Mouse (Mus musculus) lung, postnatal 0 days (tissue): ENCODE results near the gene Selenos. TPM values are rescaled to one million over a fixed set of nuclear protein-coding genes. Genes with fewer than 3 reads are reported as not detected.
"Not testable (repeated sequence)": the region's sequence is repeated elsewhere in the genome, so short reads cannot be mapped to it uniquely, and the experiment has no call there.

Experiments
- ATAC-seq: fragments of 200-750 bp; cut with Nextera tagmentation; 2 replicates; pipeline ENCODE4 v1.8.0; 2017; ENCODE audit warnings: moderate library complexity
- DNase-seq: peaks from one replicate; pipeline ENCODE4 v3.0.0-alpha.2; 2016; ENCODE audit warnings: low spot score
- H3K27ac ChIP-seq: fragments of 300-500 bp; sonication (generic); 2 replicates; pipeline ENCODE4 v1.5.1; 2014; ENCODE audit warnings: antibody characterized with exemption, mild to moderate bottlenecking, low read length, mixed read lengths
- H3K27me3 ChIP-seq: fragments of 300-500 bp; sonication (generic); replicated peaks from 2 replicates; pipeline ENCODE4 v1.6.1; 2014; ENCODE audit warnings: low read length, mixed read lengths; ENCODE audit not compliant: insufficient read depth
- H3K36me3 ChIP-seq: fragments of 300-500 bp; sonication (generic); 2 replicates; pipeline ENCODE4 v1.6.1; 2014; ENCODE audit warnings: low read length, mixed read lengths; ENCODE audit not compliant: insufficient read depth
- H3K4me1 ChIP-seq: fragments of 300-500 bp; sonication (generic); 2 replicates; pipeline ENCODE4 v1.6.1; 2014; ENCODE audit warnings: antibody characterized with exemption, low read depth, low read length, mixed read lengths; ENCODE audit not compliant: insufficient read depth
- H3K4me2 ChIP-seq: fragments of 300-500 bp; sonication (generic); replicated peaks from 2 replicates; pipeline ENCODE4 v1.6.1; 2014; ENCODE audit warnings: low read depth, mild to moderate bottlenecking, low read length, moderate library complexity, mixed read lengths
- H3K4me3 ChIP-seq: fragments of 300-500 bp; sonication (generic); 2 replicates; pipeline ENCODE4 v1.5.1; 2014; ENCODE audit warnings: low read depth, low read length
- H3K9ac ChIP-seq: fragments of 300-500 bp; sonication (generic); replicated peaks from 2 replicates; pipeline ENCODE4 v1.6.1; 2014; ENCODE audit warnings: low read depth, mild to moderate bottlenecking
- H3K9me3 ChIP-seq: fragments of 300-500 bp; sonication (generic); 2 replicates; pipeline ENCODE4 v1.6.1; 2016; ENCODE audit warnings: low read length, mixed read lengths
- CTCF ChIP-seq: IDR thresholded peaks from 2 replicates; pipeline ENCODE4 v1.5.1; 2016; ENCODE audit warnings: antibody characterized with exemption, mild to moderate bottlenecking
- EP300 ChIP-seq: IDR thresholded peaks from 2 replicates; pipeline ENCODE4 v1.6.1; 2016; ENCODE audit warnings: antibody characterized with exemption, mild to moderate bottlenecking, control low read depth
- WGBS: fragments of 180-500 bp; shearing (Covaris S2); extraction: QIAGEN DNeasy Blood & Tissue Kit; methylation state at CpG from one replicate; pipeline ENCODE4 v1.1.7; 2014; 5-methylcytosine and 5-hydroxymethylcytosine counted together
- polyA plus RNA-seq: library from polyadenylated mRNA; unstranded; fragments of >200 nt; fragmentation: Nextera tagmentation; extraction: Ambion mirVana; gene quantifications from 2 replicates; pipeline ENCODE4 v1.2.1, GENCODE M21; 2015

Gene Selenos
- polyA plus RNA-seq, 1 experiment from 2014 or later = 167 TPM

DNA sequence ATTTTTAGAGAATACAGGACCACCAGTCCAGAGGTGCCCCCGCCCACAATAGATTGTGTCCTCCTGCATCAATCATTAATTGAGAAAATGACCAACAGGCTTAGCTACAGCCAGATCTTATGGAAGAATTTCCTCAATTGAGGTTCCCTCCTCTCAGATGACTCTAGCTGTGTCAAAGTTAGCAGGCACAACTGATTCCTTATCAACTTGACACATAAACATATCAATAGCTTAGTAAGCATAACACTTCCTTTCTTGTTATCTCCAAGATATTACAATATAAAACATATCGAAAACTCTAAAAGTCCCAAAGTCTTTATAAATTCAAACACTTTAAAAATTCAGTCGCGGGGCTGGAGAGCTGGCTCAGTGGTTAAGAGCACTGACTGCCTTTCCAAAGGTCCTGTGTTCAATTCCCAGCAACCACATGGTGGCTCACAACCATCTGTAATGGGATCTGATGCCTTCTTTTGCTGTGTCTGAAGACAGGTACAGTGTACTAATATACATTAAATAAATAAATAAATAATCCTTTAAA is 25.4 kb upstream of the Selenos start:
- DNase-seq = no peak
- TF ChIP-seq CTCF = no peak
- TF ChIP-seq EP300 = no peak
- H3K4me2 ChIP-seq = no peak overlapping the region
- 83% methylated on average over 4 of the region's 4 CpGs for WGBS
- no peaks in the 10 kb centered on the region for H3K27me3 ChIP-seq
- H3K4me3 ChIP-seq = no peak overlapping the region
- H3K9me3 ChIP-seq = no peaks in the 10 kb centered on the region
- H3K4me1 ChIP-seq = no peaks in the 10 kb centered on the region
- no peak overlapping the region for H3K9ac ChIP-seq
- H3K27ac ChIP-seq = no peak overlapping the region
- no peaks in the 10 kb centered on the region for H3K36me3 ChIP-seq
- ATAC-seq = no peak

- not testable (repeated sequence) for ATAC-seq, H3K9me3 ChIP-seq, H3K36me3 ChIP-seq, H3K9ac ChIP-seq, H3K27me3 ChIP-seq, H3K4me3 ChIP-seq, H3K4me2 ChIP-seq, H3K4me1 ChIP-seq, H3K27ac ChIP-seq
- 0% methylated on average over 2 of the region's 2 CpGs for WGBS
- TF ChIP-seq CTCF = peak; percentile 75
- peak; percentile 31 for DNase-seq
These were observed 24.1 kb upstream of the Selenos start for GRCm38 (mm10) chr7:66055356-66055755.

DNA sequence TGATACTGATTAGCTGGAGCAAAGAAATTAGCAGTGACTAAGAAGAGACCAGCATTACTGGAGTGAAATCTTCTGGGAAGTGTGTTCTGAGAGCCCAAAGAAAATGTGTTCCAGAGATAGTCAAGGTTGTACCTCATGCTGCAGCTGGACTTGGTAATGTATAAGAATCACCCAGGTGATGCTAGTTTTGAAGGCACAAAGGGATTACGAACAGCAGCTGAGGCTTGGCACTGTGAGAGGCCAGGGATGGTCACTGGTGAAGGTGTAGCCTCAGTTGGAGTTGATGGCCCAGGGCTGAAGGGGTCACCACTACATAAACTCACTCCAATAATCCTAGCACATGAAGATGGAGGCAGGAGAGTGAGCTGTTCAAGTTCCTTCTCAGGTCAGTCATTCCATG is 20.7 kb upstream of the Selenos start, which contains the start of gene Snrpa1:
Snrpa1 (plus strand) TSS at position 301 of the 400 bp plus-strand sequence.
- peak within 1 kb of the TSS; percentile 85 for H3K9ac ChIP-seq
- H3K27me3 ChIP-seq = no peaks in the 10 kb centered on the region
- TF ChIP-seq EP300 (no peak), CTCF (no peak)
- ATAC-seq (no peak), DNase-seq (no peak)
- no peaks in the 10 kb centered on the region for H3K9me3 ChIP-seq
- peaks cover 6% of the 10 kb centered on the region; the same call in 1 of the 2 replicates for H3K4me1 ChIP-seq
- peak within 1 kb of the TSS; percentile 90 for H3K4me2 ChIP-seq
- H3K4me3 ChIP-seq = peak within 1 kb of the TSS; percentile 87
- H3K36me3 ChIP-seq = no peaks in the 10 kb centered on the region
- 58% methylated on average over 1 of the region's 1 CpGs for WGBS
- no peak within 1 kb of the TSS for H3K27ac ChIP-seq

DNA sequence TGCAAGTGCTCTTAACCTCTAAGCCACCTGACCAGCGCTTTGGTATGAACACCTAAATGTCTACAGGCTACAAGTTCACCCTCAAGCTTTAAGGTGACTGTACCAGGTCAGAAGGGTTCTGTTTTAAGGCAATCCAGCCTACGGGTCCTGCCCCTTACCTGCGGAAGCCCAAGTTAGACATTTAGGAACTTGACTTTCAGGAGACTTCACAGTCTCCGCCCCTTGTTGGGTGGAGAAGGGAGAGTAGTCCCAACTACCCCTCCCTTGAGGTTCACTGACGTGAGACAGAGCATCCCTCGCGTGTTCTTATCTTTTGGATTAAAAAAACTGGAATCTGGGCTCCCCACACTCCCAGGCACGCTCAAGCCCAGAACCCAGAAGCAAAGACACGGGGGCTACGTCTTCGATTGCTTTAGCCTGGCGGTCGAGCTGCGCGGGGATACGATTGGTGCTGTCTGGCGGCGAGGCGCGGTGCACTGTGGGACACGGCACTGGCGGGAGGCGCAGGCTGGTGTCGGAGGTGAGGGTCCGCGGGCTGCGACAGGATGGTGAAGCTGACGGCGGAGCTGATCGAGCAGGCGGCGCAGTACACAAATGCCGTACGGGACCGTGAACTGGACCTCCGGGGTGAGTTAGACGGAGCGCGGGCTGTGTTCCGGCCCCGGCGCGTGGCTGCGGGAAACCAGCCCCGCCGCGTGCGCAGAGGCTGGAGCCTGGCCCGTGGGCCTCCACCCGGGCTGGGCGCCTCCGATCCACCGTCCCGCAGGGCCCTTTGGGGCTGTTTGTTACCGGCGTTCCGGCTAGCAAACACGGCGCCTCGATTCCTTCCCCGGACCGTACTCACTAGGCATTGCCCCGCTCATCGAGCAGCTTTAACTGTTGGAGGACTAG is 19.1 kb upstream of the Selenos start:
- peak; percentile 92 for DNase-seq
- 2% methylated on average over 56 of the region's 64 CpGs for WGBS
- H3K4me3 ChIP-seq = peak overlapping the region; percentile 87

GRCm38 (mm10) chr7:66061057-66061456 is 18.4 kb upstream of the Selenos start:
- H3K4me1 ChIP-seq = peaks cover 6% of the 10 kb centered on the region; the same call in 1 of the 2 replicates
- H3K9me3 ChIP-seq = no peaks in the 10 kb centered on the region
- H3K36me3 ChIP-seq = 0 out of 2 replicates have a peak, but pooled peaks cover under 1% of the 10 kb centered on the region
- peak overlapping the region; percentile 90 for H3K4me2 ChIP-seq
- TF ChIP-seq EP300 (no peak), CTCF (no peak)
- ATAC-seq (no peak), DNase-seq (no peak)
- 1% methylated on average over 14 of the region's 14 CpGs for WGBS
- H3K27me3 ChIP-seq = no peaks in the 10 kb centered on the region
- no peak overlapping the region for H3K27ac ChIP-seq
- peak overlapping the region; percentile 87 for H3K4me3 ChIP-seq
- H3K9ac ChIP-seq = peak overlapping the region; percentile 85

More for the DNA sequence above, 19.1 kb upstream of the Selenos start:
- ATAC-seq = peak; percentile 96
- Histone ChIP-seq H3K36me3 (no peaks in the 10 kb centered on the region), H3K9ac (peak overlapping the region; percentile 85), H3K4me1 (peaks cover 6% of the 10 kb centered on the region; the same call in 1 of the 2 replicates), H3K27ac (no peak overlapping the region), H3K9me3 (no peaks in the 10 kb centered on the region), H3K4me2 (peak overlapping the region; percentile 90), H3K27me3 (no peaks in the 10 kb centered on the region)
- TF ChIP-seq CTCF = peak; percentile 23
- TF ChIP-seq EP300 = no peak

DNA sequence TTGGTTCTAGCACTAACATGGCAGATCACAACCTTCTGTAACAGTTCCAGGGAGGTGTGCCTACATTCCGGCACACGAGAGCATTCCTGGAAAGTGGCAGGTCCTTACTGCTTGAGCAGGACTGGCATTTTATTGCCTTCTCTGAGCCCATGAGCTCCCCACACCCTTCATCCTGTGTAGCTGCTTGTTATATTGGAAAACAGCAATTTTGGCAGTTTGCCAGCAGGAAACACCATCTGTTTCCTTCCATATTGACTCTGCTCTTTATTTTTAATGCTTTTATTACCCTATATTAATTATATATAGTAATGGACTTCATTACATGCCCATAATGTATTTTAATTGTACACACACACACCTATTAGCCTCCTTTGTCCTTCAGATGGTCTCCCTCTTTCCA is 3.0 kb upstream of the Selenos start:
- ATAC-seq = no peak

More for the DNA sequence above, 3.0 kb upstream of the Selenos start:
- Histone ChIP-seq H3K36me3 (peaks cover 20% of the 10 kb centered on the region), H3K4me1 (peaks cover 7% of the 10 kb centered on the region), H3K4me3 (no peak overlapping the region), H3K9me3 (no peaks in the 10 kb centered on the region), H3K27ac (no peak overlapping the region), H3K4me2 (no peak overlapping the region), H3K9ac (no peak overlapping the region), H3K27me3 (no peaks in the 10 kb centered on the region)
- no peak for DNase-seq
- WGBS = 60% methylated on average over 2 of the region's 2 CpGs
- no peak for TF ChIP-seq CTCF
- no peak for TF ChIP-seq EP300
